Mouse (Mus musculus) cerebellum, adult 2 months (tissue): ENCODE measurements at regions not wholly inside any gene's neighbourhood (a gene's known extent, or its start where the extent isn't known, plus 50 kb on each side); places are given as distances from the start of the nearest gene placed in this dataset.

Source experiments
- CTCF ChIP-seq: fragments of 200-500 bp; IDR thresholded peaks from 2 replicates; pipeline ENCODE4 v1.5.1; 2011; ENCODE audit warnings: low read depth, mild to moderate bottlenecking, control low read depth, low read length, moderate library complexity, borderline replicate concordance; ENCODE audit not compliant: insufficient read depth
- POLR2A ChIP-seq: fragments of 200-500 bp; IDR thresholded peaks from 2 replicates; pipeline ENCODE4 v1.6.1; 2011; ENCODE audit warnings: low read length, control low read depth, borderline replicate concordance; ENCODE audit not compliant: insufficient read depth

- TF ChIP-seq POLR2A (no peak), CTCF (no peak)
These were observed 504.3 kb upstream of the Auts2 start for GRCm38 (mm10) chr5:133047456-133047855.
